Mouse (Mus musculus) liver, embryonic 14.5 days (tissue): ENCODE measurements around the gene Mon1a.

ENCODE experiments used
- CTCF ChIP-seq: IDR thresholded peaks from 2 replicates; pipeline ENCODE4 v1.5.1; 2016; ENCODE audit warnings: antibody characterized with exemption, low read depth, control low read depth
- EP300 ChIP-seq: IDR thresholded peaks from 2 replicates; pipeline ENCODE4 v1.6.1; 2016; ENCODE audit warnings: antibody characterized with exemption, low read depth

DNA sequence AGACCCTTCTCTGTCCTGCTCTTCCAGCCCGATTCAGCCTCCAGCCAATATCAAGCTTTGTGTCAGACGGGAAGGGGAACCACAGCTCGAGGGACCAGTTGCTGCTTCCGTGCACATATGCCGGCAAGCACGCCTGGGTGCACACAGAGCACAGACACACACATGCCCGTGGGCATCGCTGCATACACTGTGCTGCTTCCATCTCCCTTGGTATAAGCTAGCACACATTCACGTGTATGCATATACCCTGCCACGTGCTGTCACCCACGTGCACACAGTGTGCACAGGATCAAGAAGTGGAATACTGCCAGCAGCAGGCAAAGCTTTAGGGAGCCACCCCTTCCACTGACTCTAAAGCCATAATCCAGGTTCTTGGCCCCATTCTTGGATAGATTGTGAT is 46.2 kb downstream of the Mon1a start:
- TF ChIP-seq CTCF (no peak), EP300 (no peak)
